In the genomic region with DNA sequence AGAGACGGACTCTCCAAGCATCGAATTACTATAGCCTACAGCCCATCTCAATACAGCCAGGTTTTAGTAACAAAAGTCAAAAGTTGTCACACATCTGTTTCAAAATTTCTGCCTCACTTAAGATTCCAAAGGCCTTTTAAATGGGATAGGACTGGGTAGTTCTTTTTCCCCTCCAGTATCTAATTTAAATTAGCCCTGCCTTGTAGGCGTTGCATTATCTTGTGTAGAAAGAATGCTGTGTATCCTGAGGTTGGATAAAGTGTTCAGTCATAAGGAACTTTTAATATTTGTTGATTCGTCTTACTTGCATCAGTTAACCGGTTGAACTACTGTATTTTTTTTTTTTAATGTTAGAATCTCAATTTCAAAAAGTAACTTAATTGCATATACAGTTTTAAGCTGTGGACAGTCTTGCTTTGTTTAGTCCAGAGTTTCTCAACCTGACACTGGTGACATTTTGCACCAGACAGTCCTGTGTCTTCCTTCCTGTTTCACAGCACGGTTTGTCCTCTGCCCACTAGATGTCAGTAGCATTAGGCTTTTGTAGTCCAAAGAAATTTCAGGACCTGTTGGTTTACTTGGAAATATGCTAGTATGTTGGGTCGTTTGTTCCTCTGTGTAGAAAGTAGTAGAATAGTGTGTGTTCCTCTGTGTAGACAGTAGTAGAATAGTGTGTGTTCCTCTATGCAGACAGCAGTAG, we compare ENCODE assay signal across 8 mouse cellular contexts. TPM values are rescaled to one million over a fixed set of nuclear protein-coding genes. Genes with fewer than 3 reads are reported as not detected.
DNase-seq lines count a peak whose midpoint lies in the region; ATAC-seq and TF ChIP-seq lines count a peak whose summit lies in the region.

No protein-coding gene starts in this region.

- peak overlapping the region; percentile 73 for H3K4me2 ChIP-seq in heart, postnatal 0 days (ENCODE audit: low read depth, low read length)

- no peak for TF ChIP-seq EP300 in heart, postnatal 0 days (IDR thresholded peaks at IDR 0.05; ENCODE audit: low read depth)

- H3K9ac ChIP-seq in heart, postnatal 0 days (replicated peaks; ENCODE audit: low read depth, low read length) = peak overlapping the region; percentile 86

- POLR2A ChIA-PET in Patski (lab: Charles Lee) = interaction anchor here (1.0 kb wide), 1 partner anchor 15 kb away, joined by 3 read pairs; no protein-coding TSS in a partner anchor

- no peaks in the 10 kb centered on the region for H3K27me3 ChIP-seq in Patski
- no peaks in the 10 kb centered on the region for H3K27me3 ChIP-seq in heart, postnatal 0 days (ENCODE audit: control insufficient read depth, insufficient read depth, low read length)
- no peaks in the 10 kb centered on the region for H3K27me3 ChIP-seq in thymus, adult 2 months (ENCODE audit: control insufficient read depth, insufficient read depth, low read length)

- TF ChIP-seq POLR2A in thymus, adult 2 months (IDR thresholded peaks at IDR 0.05; ENCODE audit: control insufficient read depth, extremely low read depth, insufficient read depth, low read length, poor library complexity) = no peak

- H3K9me3 ChIP-seq in heart, postnatal 0 days (replicated peaks; ENCODE audit: control insufficient read depth, low read length) = no peaks in the 10 kb centered on the region

- peak; percentile 29 for DNase-seq in gastrocnemius, adult 2 months
- no peak for DNase-seq in gastrocnemius, postnatal 36 days
- peak; percentile 19 for DNase-seq in Patski (ENCODE audit: low read depth, low spot score)
- DNase-seq in embryo, embryonic 11 days = peak; percentile 60
- peak; percentile 69 for DNase-seq in heart, postnatal 0 days (ENCODE audit: low spot score)
- peak; percentile 21 to 51 for DNase-seq in kidney, postnatal 4 days
- DNase-seq in thymus, adult 2 months = peak; percentile 40

- CTCF ChIA-PET in Patski (lab: Charles Lee) = no interaction called here

- H3K27ac ChIP-seq in gastrocnemius, adult 2 months = peak overlapping the region; percentile 96
- no peak overlapping the region for H3K27ac ChIP-seq in heart, postnatal 0 days (ENCODE audit: low read depth)
- H3K27ac ChIP-seq in thymus, adult 2 months (ENCODE audit: control insufficient read depth, insufficient read depth, low read length) = no peak overlapping the region

- ATAC-seq in Patski = peak; percentile 65
- ATAC-seq in heart, postnatal 0 days (ENCODE audit: insufficient read depth, low read depth) = no peak
- ATAC-seq in megakaryocyte progenitor cell, adult 5-6 weeks (replicated peaks; ENCODE audit: poor library complexity) = peak; percentile 81

- peak overlapping the region; percentile 92 for H3K4me3 ChIP-seq in gastrocnemius, adult 2 months
- H3K4me3 ChIP-seq in heart, postnatal 0 days (ENCODE audit: low read depth, low read length) = peak overlapping the region; percentile 88
- peak overlapping the region; percentile 82; the same call in 1 of the 2 replicates for H3K4me3 ChIP-seq in thymus, adult 2 months (ENCODE audit: control insufficient read depth, insufficient read depth, low read length)

- intact Hi-C loops in gastrocnemius, adult 2 months (cut with DNase I) = no loop called here
- intact Hi-C loops in gastrocnemius, postnatal 36 days (cut with DNase I) = no loop called here

- TF ChIP-seq CTCF in gastrocnemius, adult 2 months (IDR thresholded peaks at IDR 0.05) = peak; percentile 72
- TF ChIP-seq CTCF in Patski (IDR thresholded peaks at IDR 0.05) = peak; percentile 79
- TF ChIP-seq CTCF in heart, postnatal 0 days (IDR thresholded peaks at IDR 0.05; ENCODE audit: low read depth) = peak; percentile 81
- TF ChIP-seq CTCF in thymus, adult 2 months (IDR thresholded peaks at IDR 0.05; ENCODE audit: borderline replicate concordance, control insufficient read depth, extremely low read depth, insufficient read depth, low read length, poor library complexity) = no peak

- in situ Hi-C loops in Patski (cut with MboI; ENCODE audit: low pct_unique_long_range_greater_than_20kb) = loop anchor here (10.0 kb wide), 1 partner anchor 125 kb away; no protein-coding TSS in a partner anchor

- peaks cover 5% of the 10 kb centered on the region; the same call in 1 of the 2 replicates for H3K4me1 ChIP-seq in heart, postnatal 0 days (ENCODE audit: control insufficient read depth, insufficient read depth)
- H3K4me1 ChIP-seq in thymus, adult 2 months (replicated peaks; ENCODE audit: control insufficient read depth, insufficient read depth, low read length) = 0 out of 2 replicates have a peak, but pooled peaks cover 2% of the 10 kb centered on the region

- 14% methylated on average over 7 of the region's 7 CpGs for WGBS in heart, postnatal 0 days
- WGBS in thymus, adult 2 months = 4% methylated on average over 7 of the region's 7 CpGs

- H3K36me3 ChIP-seq in heart, postnatal 0 days (replicated peaks; ENCODE audit: control insufficient read depth, insufficient read depth, low read length) = peaks cover 29% of the 10 kb centered on the region
- peaks cover 17% of the 10 kb centered on the region for H3K36me3 ChIP-seq in thymus, adult 2 months (ENCODE audit: control insufficient read depth, insufficient read depth, low read length)

RNA-seq across cellular contexts. Expression of a gene that starts 0.8 kb away (rescaled TPM):
- 10 to 100 TPM in 1 of 2 experiments, 1 to 10 TPM in 1; 9.0 to 11.2 TPM for total RNA-seq in gastrocnemius, adult 2 months (2021)
- 1 to 10 TPM; 7.4 to 8.5 TPM for total RNA-seq in gastrocnemius, postnatal 36 days (2021)
- polyA plus RNA-seq in Patski (2021) = 20.4 TPM
- total RNA-seq in heart, postnatal 0 days (2014; rRNA removed; ENCODE audit: low replicate concordance) = 13.8 and 15.1 TPM in 2 replicates
- polyA plus RNA-seq in heart, postnatal 0 days (2015; fragmentation: Nextera tagmentation; extraction: Ambion mirVana) = 13.3 and 14.9 TPM in 2 replicates
- total RNA-seq in megakaryocyte progenitor cell, adult 5-6 weeks (2015) = 19.4 and 22.6 TPM in 2 replicates
- total RNA-seq in megakaryocyte progenitor cell, adult 5-6 weeks (2017) = 23.2 and 31.2 TPM in 2 replicates
- polyA plus RNA-seq in thymus, adult 2 months (2012; rRNA removed) = 15.3 and 15.5 TPM in 2 replicates

RNA-seq across cellular contexts. Expression of a gene that starts 32.3 kb away (rescaled TPM):
- total RNA-seq in gastrocnemius, adult 2 months (2021) = 10 to 100 TPM; 54.4 to 55.9 TPM
- 10 to 100 TPM; 48.3 to 52.2 TPM for total RNA-seq in gastrocnemius, postnatal 36 days (2021)
- polyA plus RNA-seq in Patski (2021) = 45.5 TPM
- 33.3 and 37.8 TPM in 2 replicates for total RNA-seq in heart, postnatal 0 days (2014; rRNA removed; ENCODE audit: low replicate concordance)
- polyA plus RNA-seq in heart, postnatal 0 days (2015; fragmentation: Nextera tagmentation; extraction: Ambion mirVana) = 23.6 and 25.5 TPM in 2 replicates
- total RNA-seq in megakaryocyte progenitor cell, adult 5-6 weeks (2015) = 6.0 and 6.6 TPM in 2 replicates
- total RNA-seq in megakaryocyte progenitor cell, adult 5-6 weeks (2017) = 12.2 and 16.8 TPM in 2 replicates
- polyA plus RNA-seq in thymus, adult 2 months (2012; rRNA removed) = 12.9 and 13.2 TPM in 2 replicates

Comparison
In these comparisons a context has a peak if more than half of its experiments do, and no peak if none do; other contexts are left out.
1. DNase-seq: peak in gastrocnemius, adult 2 months (single experiment), Patski (single experiment), embryo, embryonic 11 days (single experiment), heart, postnatal 0 days (single experiment), kidney, postnatal 4 days (2 of 2) and thymus, adult 2 months (single experiment); none in gastrocnemius, postnatal 36 days (0 of 2).
2. Peak in every context shown above with its lines, with median percentiles within 50 percentile points of each other: H3K4me3 ChIP-seq.